Mouse (Mus musculus): Measurements from ENCODE around the gene Ezh2.
"Not testable (repeated sequence)": the region's sequence is repeated elsewhere in the genome, so short reads cannot be mapped to it uniquely, and the experiment has no call there.

Ezh2 gene

GRCm38 (mm10) chr6:47594926-47595623 is at the start of gene Ezh2:
Gene Ezh2 (minus strand): TSS chr6:47595341.
- peak; percentile 97 for DNase-seq (ENCODE audit: low read depth, low spot score)

GRCm38 (mm10) chr6:47636527-47637076 is 41.5 kb upstream of the Ezh2 start:
- DNase-seq (ENCODE audit: low read depth, low spot score): peak; percentile 88

GRCm38 (mm10) chr6:47635995-47636526 is 40.9 kb upstream of the Ezh2 start:
- DNase-seq (ENCODE audit: low read depth, low spot score): no peak

GRCm38 (mm10) chr6:47635207-47635994 is 40.3 kb upstream of the Ezh2 start:
- DNase-seq (ENCODE audit: low read depth, low spot score): peak; percentile 42

- DNase-seq (ENCODE audit: low read depth, low spot score): peak; percentile 52
Observed at GRCm38 (mm10) chr6:47633467-47633866, 38.3 kb upstream of the Ezh2 start.

- DNase-seq (ENCODE audit: low read depth, low spot score): not testable (repeated sequence)
Observed at GRCm38 (mm10) chr6:47630061-47630460, 34.9 kb upstream of the Ezh2 start.

- DNase-seq (ENCODE audit: low read depth, low spot score): no peak
Observed at GRCm38 (mm10) chr6:47627978-47628377, 32.8 kb upstream of the Ezh2 start.

GRCm38 (mm10) chr6:47626976-47627375 is 31.8 kb upstream of the Ezh2 start:
- not testable (repeated sequence) for DNase-seq (ENCODE audit: low read depth, low spot score)

- peak; percentile 73 for DNase-seq (ENCODE audit: low read depth, low spot score)
Observed at GRCm38 (mm10) chr6:47621039-47621438, 25.9 kb upstream of the Ezh2 start.

- not testable (repeated sequence) for DNase-seq (ENCODE audit: low read depth, low spot score)
Observed at GRCm38 (mm10) chr6:47608306-47608705, 13.2 kb upstream of the Ezh2 start.

- DNase-seq (ENCODE audit: low read depth, low spot score): no peak
Observed at GRCm38 (mm10) chr6:47601931-47602330, 6.8 kb upstream of the Ezh2 start.

GRCm38 (mm10) chr6:47595696-47596095 is 555 bp upstream of the Ezh2 start:
- DNase-seq (ENCODE audit: low read depth, low spot score): no peak

- peak; percentile 80 for DNase-seq (ENCODE audit: low read depth, low spot score)
Observed at GRCm38 (mm10) chr6:47594141-47594835, 853 bp downstream of the Ezh2 start.

GRCm38 (mm10) chr6:47593590-47593989 is 1.6 kb downstream of the Ezh2 start:
- peak; percentile 40 for DNase-seq (ENCODE audit: low read depth, low spot score)

- not testable (repeated sequence) for DNase-seq (ENCODE audit: low read depth, low spot score)
Observed at GRCm38 (mm10) chr6:47587332-47587731, 7.8 kb downstream of the Ezh2 start.

- no peak for DNase-seq (ENCODE audit: low read depth, low spot score)
Observed at GRCm38 (mm10) chr6:47572887-47573286, 22.3 kb downstream of the Ezh2 start.

- no peak for DNase-seq (ENCODE audit: low read depth, low spot score)
Observed at GRCm38 (mm10) chr6:47565326-47566035, 29.7 kb downstream of the Ezh2 start.

- peak; percentile 47 for DNase-seq (ENCODE audit: low read depth, low spot score)
Observed at GRCm38 (mm10) chr6:47561426-47561825, 33.7 kb downstream of the Ezh2 start.

- DNase-seq (ENCODE audit: low read depth, low spot score): peak; percentile 68
Observed at GRCm38 (mm10) chr6:47560846-47561245, 34.3 kb downstream of the Ezh2 start.

GRCm38 (mm10) chr6:47560407-47560806 is 34.7 kb downstream of the Ezh2 start:
- no peak for DNase-seq (ENCODE audit: low read depth, low spot score)

GRCm38 (mm10) chr6:47559287-47559686 is 35.9 kb downstream of the Ezh2 start:
- no peak for DNase-seq (ENCODE audit: low read depth, low spot score)
